Mouse (Mus musculus): ENCODE measurements around the gene Dnmbp.

- TF ChIP-seq CTCF (IDR thresholded peaks at IDR 0.05; ENCODE audit: low read depth) (no peak), EP300 (optimal IDR thresholded peaks at IDR 0.05) (no peak)
These were observed 124.2 kb downstream of the Dnmbp start for GRCm38 (mm10) chr19:43815661-43816414.
